Mouse (Mus musculus): ENCODE data around the gene Dmgdh.

DNA sequence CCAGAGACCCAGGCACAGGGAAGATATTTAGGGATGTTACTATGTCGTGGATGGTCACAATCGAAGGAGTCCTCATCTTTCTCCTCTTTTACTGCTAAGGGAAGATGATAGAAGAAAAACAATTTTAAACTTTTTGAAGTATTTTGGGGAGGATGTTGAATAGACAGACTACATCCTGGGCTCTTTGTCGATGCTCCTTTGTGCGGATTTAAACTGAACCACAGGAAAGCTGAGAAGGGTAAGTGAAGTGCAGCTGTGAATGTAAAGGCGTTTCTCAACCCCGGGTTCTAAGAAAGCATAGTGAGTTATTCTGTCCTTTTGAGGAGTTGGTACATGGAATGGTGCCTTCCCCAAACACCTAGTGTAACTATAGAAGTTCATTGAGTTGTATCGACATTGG is 82.4 kb downstream of the Dmgdh start:
- TF ChIP-seq MEF2A (IDR thresholded peaks at IDR 0.05; ENCODE audit: borderline replicate concordance, low read depth, low read length) (no peak), CTCF (conservative IDR thresholded peaks at IDR 0.05 in 1 of 2, IDR thresholded peaks at IDR 0.05 in 1 of 2; ENCODE audit: low read depth in 2 of 2, low read length in 2 of 2) (no peak), POLR2A (IDR thresholded peaks at IDR 0.05; ENCODE audit: low read depth, low read length) (no peak), NRF1 (IDR thresholded peaks at IDR 0.05; ENCODE audit: low read depth, low read length) (no peak), TCF12 (IDR thresholded peaks at IDR 0.05; ENCODE audit: low read depth, low read length) (no peak), ZC3H11A (IDR thresholded peaks at IDR 0.05; ENCODE audit: low read depth, low read length) (no peak), ETS1 (conservative IDR thresholded peaks at IDR 0.05; ENCODE audit: low read depth, low read length) (no peak), POLR2AphosphoS2 (IDR thresholded peaks at IDR 0.05; ENCODE audit: low read depth, low read length) (no peak), EP300 (IDR thresholded peaks at IDR 0.05; ENCODE audit: low read length) (no peak), USF1 (IDR thresholded peaks at IDR 0.05; ENCODE audit: low read depth, low read length) (no peak), KAT2A (IDR thresholded peaks at IDR 0.05; ENCODE audit: insufficient replicate concordance, low read length) (no peak), ELF1 (IDR thresholded peaks at IDR 0.05; ENCODE audit: low read depth, low read length) (no peak), MYC (IDR thresholded peaks at IDR 0.05; ENCODE audit: low read depth, low read length) (no peak), E2F4 (IDR thresholded peaks at IDR 0.05; ENCODE audit: insufficient replicate concordance, low read depth, low read length) (no peak)

Measured in CH12.LX (cell line).